Mouse (Mus musculus) intestine, embryonic 14.5 days (tissue): ENCODE measurements around the gene Gm10354. TPM values are rescaled to one million over a fixed set of nuclear protein-coding genes. Genes with fewer than 3 reads are reported as not detected.
"Not testable (repeated sequence)": the region's sequence is repeated elsewhere in the genome, so short reads cannot be mapped to it uniquely, and the experiment has no call there.

ENCODE experiments used
- ATAC-seq: fragments of 200-750 bp; cut with Nextera tagmentation; replicated peaks from 2 replicates; pipeline ENCODE4 v1.8.0; 2017; ENCODE audit warnings: low read depth, moderate number of reproducible peaks, moderate TSS enrichment, moderate library complexity; ENCODE audit not compliant: low FRiP score, low TSS enrichment
- DNase-seq: peaks from one replicate; pipeline ENCODE4 v3.0.0-alpha.2; 2018; ENCODE audit warnings: low spot score
- H3K27ac ChIP-seq: fragments of 300-500 bp; sonication (generic); 2 replicates; pipeline ENCODE4 v1.5.1; 2014; ENCODE audit warnings: low read depth, mild to moderate bottlenecking, control low read depth
- H3K27me3 ChIP-seq: fragments of 300-500 bp; sonication (generic); replicated peaks from 2 replicates; pipeline ENCODE4 v1.6.1; 2014; ENCODE audit warnings: low read length, control low read depth; ENCODE audit not compliant: control insufficient read depth, insufficient read depth
- H3K36me3 ChIP-seq: fragments of 300-500 bp; sonication (generic); 2 replicates; pipeline ENCODE4 v1.6.1; 2014; ENCODE audit warnings: low read length, control low read depth; ENCODE audit not compliant: control insufficient read depth, insufficient read depth
- H3K4me1 ChIP-seq: fragments of 300-500 bp; sonication (generic); replicated peaks from 2 replicates; pipeline ENCODE4 v1.6.1; 2014; ENCODE audit warnings: low read length, control low read depth, mixed read lengths; ENCODE audit not compliant: control insufficient read depth, insufficient read depth
- H3K4me2 ChIP-seq: fragments of 300-500 bp; sonication (generic); 2 replicates; pipeline ENCODE4 v1.6.1; 2014; ENCODE audit warnings: low read length
- H3K4me3 ChIP-seq: fragments of 300-500 bp; sonication (generic); 2 replicates; pipeline ENCODE4 v1.5.1; 2014; ENCODE audit warnings: low read depth, low read length, control low read depth, mixed read lengths
- H3K9ac ChIP-seq: fragments of 300-500 bp; sonication (generic); 2 replicates; pipeline ENCODE4 v1.6.1; 2014; ENCODE audit warnings: mild to moderate bottlenecking, low read length
- H3K9me3 ChIP-seq: fragments of 300-500 bp; sonication (generic); 2 replicates; pipeline ENCODE4 v1.6.1; 2016; ENCODE audit warnings: low read length, control low read depth; ENCODE audit not compliant: control insufficient read depth
- WGBS: fragments of 180-500 bp; shearing (Covaris S2); extraction: QIAGEN DNeasy Blood & Tissue Kit; methylation state at CpG from one replicate; pipeline ENCODE4 v1.1.7; 2014; 5-methylcytosine and 5-hydroxymethylcytosine counted together
- polyA plus RNA-seq: library from polyadenylated mRNA; unstranded; fragments of >200 nt; fragmentation: Nextera tagmentation; extraction: Ambion mirVana; gene quantifications from 2 replicates; pipeline ENCODE4 v1.2.1, GENCODE M21; 2014

Gm10354 gene
- polyA plus RNA-seq, 1 experiment from 2014 or later = not detected

DNA sequence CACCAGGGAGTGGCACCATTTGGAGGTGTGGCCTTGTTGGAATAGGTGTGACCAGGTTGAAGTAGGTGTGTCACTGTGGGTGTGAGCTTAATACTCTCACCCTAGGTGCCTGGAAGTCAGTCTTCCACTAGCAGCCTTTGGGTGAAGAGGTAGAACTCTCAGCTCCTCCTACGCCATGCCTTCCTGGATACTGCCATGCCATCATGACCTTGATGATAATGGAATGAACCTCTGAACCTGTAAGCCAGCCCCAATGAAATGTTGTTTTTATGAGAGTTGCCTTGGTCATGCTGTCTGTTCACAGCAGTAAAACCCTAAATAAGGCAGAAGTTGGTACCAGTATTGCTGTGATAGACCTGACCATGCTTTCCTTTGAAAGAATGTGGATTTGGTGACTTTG is 37.7 kb downstream of the Gm10354 start:
- not testable (repeated sequence) for H3K4me3 ChIP-seq, H3K9me3 ChIP-seq, H3K27ac ChIP-seq, H3K4me2 ChIP-seq, ATAC-seq, DNase-seq, H3K9ac ChIP-seq, H3K27me3 ChIP-seq, H3K36me3 ChIP-seq, H3K4me1 ChIP-seq
- WGBS = 84% methylated on average over 1 of the region's 1 CpGs

DNA sequence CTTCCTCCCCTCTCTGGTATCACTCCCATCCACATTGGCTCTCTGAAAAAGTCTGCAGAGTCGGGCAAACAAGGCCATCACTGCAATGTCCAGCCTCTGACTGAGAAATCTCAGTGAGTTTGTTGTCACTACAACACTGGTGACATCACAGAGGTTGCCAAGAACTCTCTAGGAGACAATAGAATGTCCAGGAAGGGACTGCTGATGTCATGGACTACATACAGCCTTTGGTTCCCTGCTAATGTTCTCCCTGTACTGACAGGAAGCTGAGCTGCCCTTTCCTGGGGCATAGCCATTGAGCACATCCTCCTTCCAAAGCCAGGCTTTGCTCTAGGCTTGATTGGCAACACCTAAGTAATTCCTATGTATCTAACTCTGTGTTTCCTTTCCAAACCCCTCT is 40.4 kb downstream of the Gm10354 start, which contains the start of gene Speer4e:
Gene Speer4e, minus strand, starts transcription at position 101 of the 400 bp plus-strand sequence.
- not testable (repeated sequence) for H3K9me3 ChIP-seq, ATAC-seq, DNase-seq, H3K27me3 ChIP-seq, H3K4me1 ChIP-seq, H3K4me2 ChIP-seq, H3K4me3 ChIP-seq, H3K36me3 ChIP-seq, H3K27ac ChIP-seq, H3K9ac ChIP-seq
- 50% methylated on average over 1 of the region's 1 CpGs for WGBS

GRCm38 (mm10) chr5:14933721-14934120 is 45.0 kb downstream of the Gm10354 start:
- not testable (repeated sequence) for H3K9ac ChIP-seq, H3K27me3 ChIP-seq, H3K9me3 ChIP-seq, H3K36me3 ChIP-seq, H3K4me2 ChIP-seq, ATAC-seq, DNase-seq, H3K27ac ChIP-seq, H3K4me1 ChIP-seq, H3K4me3 ChIP-seq
- 73% methylated on average over 5 of the region's 6 CpGs for WGBS

DNA sequence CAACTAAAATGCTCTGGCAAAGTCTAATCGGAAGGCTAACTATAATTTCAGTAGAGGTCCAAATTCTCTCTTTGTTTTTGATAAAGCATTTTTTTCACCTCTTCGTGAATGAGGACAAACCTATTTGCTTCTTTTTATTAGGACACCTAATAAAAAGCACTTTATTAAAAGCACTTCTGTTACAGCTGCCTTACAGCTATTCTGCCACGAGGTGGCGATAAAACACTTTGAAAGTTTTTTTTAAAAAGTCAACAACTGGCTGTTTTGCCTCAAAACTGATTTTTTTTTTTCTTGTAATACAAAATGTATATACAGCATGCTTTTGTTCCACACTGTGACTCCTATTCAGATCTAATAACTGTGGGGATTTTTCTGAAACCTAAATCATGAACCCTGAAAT is 51.7 kb downstream of the Gm10354 start:
- WGBS = 28% methylated on average over 4 of the region's 4 CpGs
- not testable (repeated sequence) for H3K4me2 ChIP-seq, H3K27ac ChIP-seq, H3K36me3 ChIP-seq, H3K27me3 ChIP-seq, H3K9me3 ChIP-seq, DNase-seq, ATAC-seq, H3K4me3 ChIP-seq, H3K4me1 ChIP-seq, H3K9ac ChIP-seq

Other genes with a start within 250 kb of the Gm10354 start
- 0.22 TPM in 1 of 2 replicates, not detected in the other for gene Gm9758, start 64.0 kb downstream of the Gm10354 start, polyA plus RNA-seq
- gene Speer4e, start 40.5 kb downstream of the Gm10354 start, polyA plus RNA-seq = not detected in 2 replicates
- not detected in 2 replicates for gene Gm17019, start 54.1 kb upstream of the Gm10354 start, polyA plus RNA-seq